Mouse (Mus musculus): ENCODE measurements around the gene Gm4869.

The Gm4869 gene

DNA sequence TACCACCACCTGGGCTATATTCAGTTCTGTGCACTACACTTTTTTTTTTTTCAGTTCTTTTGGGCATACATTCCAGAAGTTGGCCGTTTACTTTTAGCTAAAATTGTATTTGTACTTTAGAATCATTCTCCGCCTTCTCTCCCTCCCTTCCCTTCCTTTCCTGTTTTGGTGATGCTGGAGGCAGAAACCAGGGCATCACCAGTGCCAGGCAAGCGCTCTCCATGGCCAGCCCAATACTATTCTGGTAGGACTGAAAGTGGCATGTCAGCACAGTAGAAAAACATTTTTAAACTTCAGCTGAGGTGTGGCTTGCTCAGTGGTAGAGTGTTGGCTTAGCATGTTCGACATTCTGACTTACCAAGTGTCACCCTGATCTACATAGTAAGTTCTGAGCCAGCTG is 36.0 kb downstream of the Gm4869 start:
- 48% methylated on average over 4 of the region's 4 CpGs for WGBS

GRCm38 (mm10) chr5:140491142-140491541 is 45.7 kb downstream of the Gm4869 start:
- whole genome bisulfite sequencing: 87% methylated on average over 6 of the region's 6 CpGs

GRCm38 (mm10) chr5:140492684-140493233 is 47.3 kb downstream of the Gm4869 start:
- WGBS: 46% methylated on average over 11 of the region's 11 CpGs

DNA sequence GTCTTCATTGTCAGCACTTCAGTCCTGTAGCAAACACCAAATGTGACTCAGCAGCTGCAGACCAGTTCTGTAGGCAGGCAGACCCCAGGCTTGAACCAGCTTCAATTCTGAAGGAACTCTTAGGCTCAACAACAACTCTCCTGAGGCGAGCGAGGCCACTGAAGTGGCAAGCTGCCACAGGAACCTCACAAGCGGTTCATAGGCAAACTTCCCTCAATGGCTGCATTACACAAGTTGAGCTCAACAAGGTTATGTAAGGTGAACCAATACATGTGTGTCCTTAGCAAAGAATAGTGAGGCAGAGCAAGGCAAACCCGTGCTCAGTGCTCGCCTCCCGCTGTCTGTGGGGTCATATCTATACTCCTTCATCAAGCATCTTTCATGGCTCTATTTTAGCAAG is 52.7 kb downstream of the Gm4869 start:
- 84% methylated on average over 6 of the region's 6 CpGs for WGBS

DNA sequence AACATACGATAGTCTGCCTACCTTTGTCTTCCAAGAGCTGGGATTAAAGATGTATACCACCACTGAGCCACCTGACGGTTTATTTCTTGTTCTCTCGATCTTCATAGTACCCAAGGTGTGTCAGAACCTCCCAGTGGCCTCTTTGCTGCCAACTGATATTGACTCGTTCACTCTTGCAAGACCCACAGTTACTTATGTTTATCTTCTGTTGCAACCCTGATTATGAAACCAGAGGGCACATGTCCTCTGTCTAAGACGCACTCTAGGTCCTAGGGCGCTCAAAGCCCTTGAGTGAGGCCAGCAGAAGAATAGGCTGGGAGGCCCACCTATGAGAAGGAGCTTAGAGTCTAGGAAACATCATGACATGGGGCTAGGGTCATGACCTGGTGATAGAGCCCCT is 55.3 kb downstream of the Gm4869 start:
- WGBS: 94% methylated on average over 6 of the region's 6 CpGs

- 38% methylated on average over 14 of the region's 14 CpGs for WGBS
These were observed 56.8 kb downstream of the Gm4869 start for GRCm38 (mm10) chr5:140501982-140502836.

GRCm38 (mm10) chr5:140502925-140503324 is 57.5 kb downstream of the Gm4869 start:
- WGBS: 11% methylated on average over 12 of the region's 12 CpGs

- under 1% methylated on average over 38 of the region's 38 CpGs for WGBS
These were observed 59.8 kb downstream of the Gm4869 start, which contains the start of gene Chst12 for GRCm38 (mm10) chr5:140505208-140505780. Chst12 (plus strand) TSS chr5:140505550.

- 23% methylated on average over 22 of the region's 22 CpGs for WGBS
These were observed 60.8 kb downstream of the Gm4869 start for GRCm38 (mm10) chr5:140506096-140506794.

- WGBS: 65% methylated on average over 14 of the region's 14 CpGs
These were observed 62.2 kb downstream of the Gm4869 start for GRCm38 (mm10) chr5:140507466-140508208.

DNA sequence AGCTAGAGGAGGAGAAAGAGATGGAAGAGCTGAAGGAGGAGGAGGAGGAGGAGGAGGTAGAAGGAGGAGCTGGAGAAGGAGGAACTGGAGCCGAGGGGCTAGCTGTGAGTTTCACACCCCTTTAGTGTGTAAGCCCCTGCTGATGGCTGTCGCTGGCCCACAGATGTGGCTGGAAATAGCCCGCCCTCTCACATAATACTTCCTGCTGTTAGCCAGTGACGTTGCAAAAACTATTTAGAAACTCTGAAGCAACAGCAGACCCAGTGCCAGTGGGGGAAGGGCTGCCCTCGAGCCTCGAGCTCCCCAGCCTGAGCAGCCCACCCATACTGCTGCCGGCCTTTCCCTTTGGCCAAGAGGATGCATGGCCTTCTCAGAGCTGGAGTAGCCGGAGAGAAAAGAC is 63.2 kb downstream of the Gm4869 start:
- 47% methylated on average over 8 of the region's 8 CpGs for WGBS

DNA sequence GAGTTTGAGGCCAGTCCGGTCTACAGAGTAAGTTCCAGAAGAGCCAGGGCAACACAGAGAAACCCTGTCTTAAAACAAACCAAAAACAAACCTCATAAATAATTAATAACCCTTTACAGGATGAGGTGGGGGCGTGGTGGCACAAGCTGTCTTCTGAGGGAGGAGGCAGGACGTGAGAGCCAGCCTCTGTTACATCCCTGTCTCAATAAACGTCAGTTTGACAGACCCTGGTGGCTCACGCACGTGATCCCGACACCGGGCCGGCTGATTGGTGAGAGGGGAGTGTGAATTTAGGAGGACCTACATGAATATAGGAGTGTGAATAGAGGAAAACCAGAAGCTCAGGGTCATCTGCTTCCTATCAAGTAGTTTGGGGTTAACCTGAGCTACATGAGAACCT is 63.8 kb downstream of the Gm4869 start:
- WGBS: 45% methylated on average over 9 of the region's 9 CpGs

- 20% methylated on average over 27 of the region's 27 CpGs for WGBS
These were observed 64.9 kb downstream of the Gm4869 start for GRCm38 (mm10) chr5:140510012-140511000.

DNA sequence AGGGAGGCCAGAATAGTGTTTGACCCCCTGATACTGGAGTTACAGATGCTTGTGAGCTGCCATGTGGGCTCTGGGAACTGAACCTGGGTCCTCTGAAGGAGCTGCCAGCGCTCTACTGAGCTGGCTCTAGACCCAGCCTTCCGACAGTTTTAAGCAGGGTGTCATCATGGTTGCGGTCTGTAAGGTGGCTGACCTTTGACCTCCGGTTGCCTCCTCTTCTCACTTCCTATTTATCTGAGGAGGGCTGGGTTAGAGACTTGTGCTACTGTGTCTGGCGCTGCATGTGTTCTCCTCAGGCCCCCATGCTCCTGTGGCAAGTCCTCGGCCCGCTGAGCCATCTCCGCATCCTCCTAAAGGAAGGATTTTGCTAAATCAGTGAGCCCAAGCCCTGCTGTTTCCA is 68.5 kb downstream of the Gm4869 start:
- WGBS: 91% methylated on average over 8 of the region's 8 CpGs

DNA sequence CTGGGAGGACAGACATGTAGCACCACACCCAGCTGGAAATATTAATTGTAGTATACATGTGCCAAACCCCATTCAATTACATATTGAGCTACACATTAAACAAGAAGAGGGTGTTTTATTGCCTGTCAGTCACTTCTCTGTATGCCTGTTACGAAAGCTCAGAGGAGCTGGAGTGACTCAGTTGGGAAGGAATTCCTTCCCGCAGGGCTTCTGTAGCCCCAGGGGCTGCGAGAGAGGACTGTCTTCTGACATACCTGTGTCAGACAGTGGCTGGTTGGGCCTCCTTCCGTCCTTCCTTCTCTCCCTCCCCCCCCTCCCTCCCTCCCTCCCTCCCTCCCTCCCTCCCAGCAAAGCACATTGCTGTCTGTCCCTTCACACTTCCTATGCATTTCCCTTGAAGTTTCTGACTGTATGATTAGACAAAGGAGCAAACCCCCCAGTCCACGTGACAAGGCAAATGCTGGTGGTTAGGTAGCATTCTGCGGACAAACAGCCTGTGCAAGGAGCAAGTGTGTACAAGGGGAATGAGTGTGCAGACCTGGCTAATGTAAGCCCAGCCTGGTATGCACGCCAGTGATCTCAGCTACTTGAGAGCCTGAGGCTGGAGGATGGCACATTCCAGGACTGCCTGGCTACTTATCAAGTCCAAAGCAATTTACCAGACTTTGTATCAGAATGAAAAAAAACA is 69.5 kb downstream of the Gm4869 start:
- WGBS: 67% methylated on average over 7 of the region's 7 CpGs

- 77% methylated on average over 21 of the region's 21 CpGs for WGBS
These were observed 71.9 kb downstream of the Gm4869 start for GRCm38 (mm10) chr5:140517159-140517920.

GRCm38 (mm10) chr5:140517921-140518230 is 72.4 kb downstream of the Gm4869 start:
- 46% methylated on average over 4 of the region's 4 CpGs for WGBS

DNA sequence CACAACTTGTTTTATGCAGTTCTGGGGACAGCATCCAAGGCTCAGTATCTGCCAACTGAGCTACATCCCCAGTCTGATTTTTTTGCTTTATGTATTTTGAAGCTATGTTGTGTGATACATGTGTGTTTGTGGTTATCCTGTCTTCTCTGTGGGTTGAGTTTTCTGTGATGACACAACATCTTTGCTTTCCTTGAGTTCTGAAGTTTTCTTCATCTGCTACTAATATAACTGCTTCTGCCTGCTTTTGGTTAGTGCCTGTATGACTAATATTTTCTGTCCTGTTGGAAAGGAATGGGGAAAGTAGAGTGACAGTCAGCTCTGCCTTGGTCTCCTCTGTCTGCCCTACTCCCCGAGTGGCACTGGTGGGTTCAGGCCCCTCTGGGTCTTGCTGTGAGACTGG is 75.8 kb downstream of the Gm4869 start:
- 96% methylated on average over 1 of the region's 1 CpGs for WGBS

DNA sequence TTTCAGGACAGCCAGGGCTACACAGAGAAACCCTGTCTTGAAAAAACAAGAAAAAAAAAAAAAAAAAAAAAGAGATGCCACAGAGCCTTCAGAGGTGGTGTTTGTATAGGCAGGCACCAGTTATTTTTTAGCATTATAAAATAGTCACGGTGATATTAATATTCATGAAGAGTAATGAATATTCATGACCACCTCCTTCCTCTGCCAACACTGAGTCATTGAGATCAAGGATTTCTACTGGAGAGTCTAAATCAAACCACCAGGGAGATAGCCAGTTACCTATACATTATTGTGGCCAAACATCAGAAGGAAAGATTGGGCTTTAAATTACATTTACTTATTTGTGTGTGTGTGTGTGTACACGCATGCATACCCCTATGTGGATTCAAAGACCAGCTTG is 81.3 kb downstream of the Gm4869 start:
- 56% methylated on average over 2 of the region's 2 CpGs for WGBS
